Mouse (Mus musculus) forebrain, embryonic 12.5 days (tissue): ENCODE results near the gene Ppp1r1b. TPM values are rescaled to one million over a fixed set of nuclear protein-coding genes. Genes with fewer than 3 reads are reported as not detected.

Source experiments
- ATAC-seq: fragments of 200-750 bp; cut with Nextera tagmentation; 2 replicates; pipeline ENCODE4 v1.8.0; 2017; ENCODE audit warnings: moderate TSS enrichment; ENCODE audit not compliant: low FRiP score
- H3K27ac ChIP-seq: fragments of 300-500 bp; sonication (generic); 2 replicates; pipeline ENCODE4 v1.5.1; 2016; ENCODE audit warnings: mild to moderate bottlenecking
- H3K27me3 ChIP-seq: fragments of 300-500 bp; sonication (generic); 2 replicates; pipeline ENCODE4 v1.6.1; 2016; ENCODE audit warnings: mild to moderate bottlenecking
- H3K36me3 ChIP-seq: fragments of 300-500 bp; sonication (generic); replicated peaks from 2 replicates; pipeline ENCODE4 v1.6.1; 2016; ENCODE audit warnings: mild to moderate bottlenecking
- H3K4me1 ChIP-seq: fragments of 300-500 bp; sonication (generic); 2 replicates; pipeline ENCODE4 v1.6.1; 2016
- H3K4me2 ChIP-seq: fragments of 300-500 bp; sonication (generic); 2 replicates; pipeline ENCODE4 v1.6.1; 2016; ENCODE audit warnings: mild to moderate bottlenecking, moderate library complexity
- H3K4me3 ChIP-seq: fragments of 300-500 bp; sonication (generic); replicated peaks from 2 replicates; pipeline ENCODE4 v1.5.1; 2016; ENCODE audit warnings: mild to moderate bottlenecking
- H3K9ac ChIP-seq: fragments of 300-500 bp; sonication (generic); 2 replicates; pipeline ENCODE4 v1.6.1; 2016; ENCODE audit warnings: mild to moderate bottlenecking
- H3K9me3 ChIP-seq: fragments of 300-500 bp; sonication (generic); 2 replicates; pipeline ENCODE4 v1.6.1; 2016
- WGBS: fragments of 180-500 bp; shearing (Covaris S2); methylation state at CpG from one replicate; pipeline ENCODE4 v1.1.7; 2016; 5-methylcytosine and 5-hydroxymethylcytosine counted together
- polyA plus RNA-seq: library from polyadenylated mRNA; unstranded; fragments of >200 nt; fragmentation: Nextera tagmentation; extraction: Ambion mirVana; gene quantifications from 2 replicates; pipeline ENCODE4 v1.2.1, GENCODE M21; 2016

Ppp1r1b gene
- polyA plus RNA-seq, 1 experiment from 2014 or later: 3.1 TPM

DNA sequence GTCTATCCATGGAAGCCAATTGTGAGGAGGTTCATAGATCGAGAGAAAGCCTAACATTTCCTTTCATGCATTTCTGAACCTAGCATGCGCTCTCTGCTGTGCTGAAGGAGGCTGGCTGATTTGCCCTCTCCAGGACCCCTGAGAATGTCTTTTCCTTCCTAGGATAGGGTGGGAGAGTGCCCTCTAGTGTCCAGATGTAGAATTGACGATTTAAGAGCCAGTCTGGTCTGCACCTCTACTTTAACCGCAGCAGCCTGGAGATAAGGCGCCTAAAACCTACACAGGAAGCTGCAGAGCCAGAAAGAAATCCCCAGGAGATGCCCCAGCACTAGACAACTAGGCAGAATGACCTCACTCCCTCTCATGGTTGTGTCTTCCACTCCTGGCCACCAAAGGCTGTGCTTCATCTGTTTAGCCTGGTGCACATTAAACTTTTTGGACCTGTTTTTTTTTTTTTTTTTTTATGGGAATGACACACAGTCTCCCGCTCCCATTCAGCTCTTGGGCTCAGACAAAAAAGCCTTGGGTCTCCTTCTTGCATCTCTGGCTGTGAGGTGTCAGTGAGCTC lies 7.6 kb downstream of the Ppp1r1b start:
- no peaks in the 10 kb centered on the region for H3K36me3 ChIP-seq
- 8% methylated on average over 6 of the region's 6 CpGs for WGBS
- H3K4me1 ChIP-seq: peaks cover 29% of the 10 kb centered on the region
- no peak overlapping the region for H3K27ac ChIP-seq
- no peak for ATAC-seq
- H3K4me2 ChIP-seq: no peak overlapping the region
- no peaks in the 10 kb centered on the region for H3K9me3 ChIP-seq
- no peak overlapping the region for H3K9ac ChIP-seq
- no peak overlapping the region for H3K4me3 ChIP-seq
- H3K27me3 ChIP-seq: peaks cover 57% of the 10 kb centered on the region

- peaks cover 37% of the 10 kb centered on the region for H3K4me1 ChIP-seq
Measured at GRCm38 (mm10) chr11:98356625-98357394, 8.6 kb downstream of the Ppp1r1b start.

GRCm38 (mm10) chr11:98357396-98358160 lies 9.4 kb downstream of the Ppp1r1b start:
- peak overlapping the region; percentile 80; the same call in 1 of the 2 replicates for H3K27ac ChIP-seq
- H3K9me3 ChIP-seq: no peaks in the 10 kb centered on the region
- H3K27me3 ChIP-seq: peaks cover 39% of the 10 kb centered on the region
- 10% methylated on average over 13 of the region's 13 CpGs for WGBS
- no peaks in the 10 kb centered on the region for H3K36me3 ChIP-seq
- peak overlapping the region; percentile 59 for H3K4me3 ChIP-seq
- peak overlapping the region; percentile 80 for H3K9ac ChIP-seq
- H3K4me1 ChIP-seq: peaks cover 37% of the 10 kb centered on the region
- ATAC-seq: 0 out of 2 replicates have a peak, but pooled peaks have one; percentile 17
- peak overlapping the region; percentile 82 for H3K4me2 ChIP-seq

More at GRCm38 (mm10) chr11:98356625-98357394, 8.6 kb downstream of the Ppp1r1b start:
- Histone ChIP-seq H3K27ac (no peak overlapping the region), H3K36me3 (no peaks in the 10 kb centered on the region), H3K9me3 (no peaks in the 10 kb centered on the region), H3K9ac (no peak overlapping the region), H3K4me2 (no peak overlapping the region), H3K27me3 (peaks cover 47% of the 10 kb centered on the region), H3K4me3 (no peak overlapping the region)
- 77% methylated on average over 7 of the region's 7 CpGs for WGBS
- no peak for ATAC-seq

DNA sequence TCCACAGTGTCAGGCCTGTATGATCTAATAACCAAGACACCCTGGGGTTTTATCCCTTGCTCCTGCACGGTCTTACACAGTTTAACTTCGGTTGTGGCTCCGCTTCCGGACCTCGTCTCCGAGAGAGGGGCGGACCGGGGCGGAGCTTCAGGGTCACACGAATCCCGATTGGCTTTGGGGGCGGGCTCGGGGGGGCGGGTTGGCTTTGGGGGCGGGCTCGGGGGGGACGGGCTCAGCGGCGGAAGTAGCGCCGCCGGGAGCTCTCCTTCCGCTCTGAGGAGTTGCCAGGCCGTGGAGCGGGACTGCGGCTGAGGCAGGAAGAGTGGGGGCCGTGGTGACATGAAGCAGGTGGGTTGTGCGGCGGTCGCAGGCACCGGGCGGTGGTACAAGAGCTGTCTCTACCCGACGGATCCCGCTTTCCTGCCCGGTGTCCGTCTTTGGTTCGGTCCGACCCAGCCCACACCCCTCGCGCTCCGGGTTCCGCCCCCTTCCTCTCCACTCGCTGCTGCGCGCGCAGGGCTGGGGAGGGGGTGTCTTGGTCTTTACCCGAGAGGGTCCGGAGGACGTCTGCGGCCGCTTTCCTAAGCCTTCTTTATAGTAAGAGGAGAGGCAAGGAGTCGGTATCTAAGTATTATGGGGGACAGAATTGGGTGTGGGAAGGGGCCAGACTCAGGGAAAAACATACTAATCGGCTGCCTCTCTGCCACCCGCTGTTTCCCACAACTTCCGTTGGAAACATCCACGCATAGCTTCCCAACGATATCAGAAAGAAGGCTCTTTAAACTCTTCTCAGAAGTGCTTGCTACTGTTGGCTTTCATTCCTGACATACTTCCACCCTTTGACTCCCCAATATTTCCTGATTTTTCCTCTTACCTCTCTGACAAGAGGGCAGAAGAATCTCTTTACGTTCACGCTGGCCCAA lies 10.2 kb downstream of the Ppp1r1b start, which contains the start of gene Stard3:
Gene Stard3 (plus strand): TSS at position 208 of the 923 bp plus-strand sequence.
- peak within 1 kb of the TSS; percentile 80 for H3K9ac ChIP-seq
- peak within 1 kb of the TSS; percentile 82 for H3K4me2 ChIP-seq
- peaks cover 37% of the 10 kb centered on the region for H3K4me1 ChIP-seq
- peak; percentile 89 for ATAC-seq
- H3K9me3 ChIP-seq: no peaks in the 10 kb centered on the region
- H3K27me3 ChIP-seq: peaks cover 31% of the 10 kb centered on the region
- peak within 1 kb of the TSS; percentile 80 for H3K27ac ChIP-seq
- H3K4me3 ChIP-seq: peak within 1 kb of the TSS; percentile 59
- under 1% methylated on average over 60 of the region's 60 CpGs for WGBS
- no peaks in the 10 kb centered on the region for H3K36me3 ChIP-seq

GRCm38 (mm10) chr11:98360866-98361521 lies 12.8 kb downstream of the Ppp1r1b start:
- H3K4me3 ChIP-seq: no peak overlapping the region
- no peak for ATAC-seq
- 49% methylated on average over 9 of the region's 9 CpGs for WGBS
- 0 out of 2 replicates have a peak overlapping the region, but pooled peaks have one; percentile 33 for H3K9ac ChIP-seq
- peaks cover 11% of the 10 kb centered on the region; the same call in 1 of the 2 replicates for H3K27me3 ChIP-seq
- H3K4me2 ChIP-seq: no peak overlapping the region
- H3K9me3 ChIP-seq: no peaks in the 10 kb centered on the region
- H3K36me3 ChIP-seq: no peaks in the 10 kb centered on the region
- H3K4me1 ChIP-seq: peaks cover 37% of the 10 kb centered on the region
- 0 out of 2 replicates have a peak overlapping the region, but pooled peaks have one; percentile 32 for H3K27ac ChIP-seq

DNA sequence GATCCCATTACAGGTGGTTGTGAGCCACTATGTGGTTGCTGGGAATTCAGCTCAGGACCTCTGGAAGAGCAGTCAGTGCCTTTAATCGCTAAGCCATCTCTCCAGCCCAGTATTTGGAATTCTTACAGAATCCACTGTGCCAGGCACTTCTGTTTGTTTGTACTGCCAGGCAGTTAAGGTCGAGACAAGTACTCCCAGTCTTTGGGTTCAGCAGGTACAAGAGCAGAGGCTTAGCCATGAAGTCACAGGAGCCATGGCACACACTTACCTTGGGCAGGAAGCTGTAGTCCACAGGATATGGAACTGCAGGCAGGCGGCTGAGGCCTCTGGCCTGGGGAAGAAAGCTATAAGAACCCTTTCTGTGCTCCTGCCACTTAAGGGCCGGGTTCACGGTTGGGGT lies 15.6 kb downstream of the Ppp1r1b start:
- H3K9me3 ChIP-seq: no peaks in the 10 kb centered on the region
- H3K4me3 ChIP-seq: no peak overlapping the region
- no peak overlapping the region for H3K4me2 ChIP-seq
- 83% methylated on average over 5 of the region's 5 CpGs for WGBS
- no peaks in the 10 kb centered on the region for H3K27me3 ChIP-seq
- peaks cover 29% of the 10 kb centered on the region for H3K4me1 ChIP-seq
- ATAC-seq: no peak
- no peak overlapping the region for H3K27ac ChIP-seq
- H3K36me3 ChIP-seq: 0 out of 2 replicates have a peak, but pooled peaks cover 6% of the 10 kb centered on the region
- no peak overlapping the region for H3K9ac ChIP-seq

DNA sequence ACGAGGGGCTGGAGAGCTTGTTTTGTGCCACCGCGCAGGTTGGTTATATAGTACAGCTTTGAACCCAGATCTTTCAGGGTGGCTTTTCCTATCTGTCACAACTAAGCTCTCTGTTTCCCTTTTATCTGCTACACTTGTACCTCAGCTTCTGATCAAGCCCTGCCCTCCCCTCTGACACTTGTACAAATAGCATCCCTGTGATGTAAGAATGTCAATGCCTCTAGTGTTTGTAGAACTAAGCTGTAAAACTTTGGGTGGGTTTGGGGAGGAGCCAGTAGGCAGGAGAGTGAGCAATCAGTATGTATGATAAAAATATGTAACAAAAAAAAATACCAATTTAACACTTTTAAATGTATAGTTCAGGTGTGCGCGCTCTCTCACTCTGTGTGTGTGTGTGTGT lies 16.2 kb downstream of the Ppp1r1b start:
- H3K27me3 ChIP-seq: no peaks in the 10 kb centered on the region
- WGBS: 95% methylated on average over 5 of the region's 5 CpGs
- no peak overlapping the region for H3K4me2 ChIP-seq
- H3K9ac ChIP-seq: no peak overlapping the region
- H3K9me3 ChIP-seq: no peaks in the 10 kb centered on the region
- ATAC-seq: no peak
- peaks cover 23% of the 10 kb centered on the region for H3K4me1 ChIP-seq
- no peak overlapping the region for H3K27ac ChIP-seq
- H3K4me3 ChIP-seq: no peak overlapping the region
- 0 out of 2 replicates have a peak, but pooled peaks cover 6% of the 10 kb centered on the region for H3K36me3 ChIP-seq

GRCm38 (mm10) chr11:98366290-98366689 lies 18.1 kb downstream of the Ppp1r1b start:
- ATAC-seq: no peak
- Histone ChIP-seq H3K4me2 (no peak overlapping the region), H3K4me1 (peaks cover 11% of the 10 kb centered on the region), H3K27me3 (no peaks in the 10 kb centered on the region), H3K4me3 (no peak overlapping the region), H3K9ac (no peak overlapping the region), H3K36me3 (0 out of 2 replicates have a peak, but pooled peaks cover 6% of the 10 kb centered on the region), H3K9me3 (no peaks in the 10 kb centered on the region), H3K27ac (no peak overlapping the region)
- WGBS: 80% methylated on average over 10 of the region's 10 CpGs

- no peak for ATAC-seq
- WGBS: 82% methylated on average over 10 of the region's 10 CpGs
- H3K27ac ChIP-seq: no peak overlapping the region
Measured at GRCm38 (mm10) chr11:98367171-98367862, 19.1 kb downstream of the Ppp1r1b start.

DNA sequence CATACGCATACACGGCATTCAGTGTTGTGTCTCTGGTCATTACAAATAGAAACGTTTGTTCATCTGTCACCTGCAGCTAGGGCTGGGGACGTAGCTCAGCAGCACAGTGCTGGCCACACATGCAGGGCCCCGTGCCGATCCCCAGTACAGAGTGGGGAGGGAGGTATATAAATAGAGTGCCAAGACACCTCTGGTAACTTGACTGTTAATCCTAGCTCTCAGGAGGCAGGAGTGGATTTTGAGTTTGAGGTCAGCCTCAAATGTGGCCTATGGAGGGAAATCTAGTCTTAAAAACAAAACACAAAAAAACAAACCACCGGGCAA lies 19.6 kb downstream of the Ppp1r1b start:
- no peaks in the 10 kb centered on the region for H3K27me3 ChIP-seq
- H3K4me1 ChIP-seq: peaks cover 22% of the 10 kb centered on the region
- no peaks in the 10 kb centered on the region for H3K9me3 ChIP-seq
- no peak overlapping the region for H3K4me3 ChIP-seq
- H3K27ac ChIP-seq: no peak overlapping the region
- 86% methylated on average over 7 of the region's 7 CpGs for WGBS
- 0 out of 2 replicates have a peak, but pooled peaks cover 6% of the 10 kb centered on the region for H3K36me3 ChIP-seq
- no peak overlapping the region for H3K9ac ChIP-seq
- no peak overlapping the region for H3K4me2 ChIP-seq
- ATAC-seq: no peak

More at GRCm38 (mm10) chr11:98367171-98367862, 19.1 kb downstream of the Ppp1r1b start:
- Histone ChIP-seq H3K36me3 (0 out of 2 replicates have a peak, but pooled peaks cover 6% of the 10 kb centered on the region), H3K9me3 (no peaks in the 10 kb centered on the region), H3K9ac (no peak overlapping the region), H3K4me2 (no peak overlapping the region), H3K4me3 (no peak overlapping the region), H3K27me3 (no peaks in the 10 kb centered on the region), H3K4me1 (peaks cover 18% of the 10 kb centered on the region)
